ENCODE assay signal across 8 mouse cellular contexts in genomic region chr3:108722036-108722872, GRCm38 (mm10). TPM values are rescaled to one million over a fixed set of nuclear protein-coding genes. Genes with fewer than 3 reads are reported as not detected.
A peak's percentile ranks its signal among the peaks of the same experiment; 100 is the strongest.
DNase-seq lines count a peak whose midpoint lies in the region; ATAC-seq and TF ChIP-seq lines count a peak whose summit lies in the region.

Gpsm2 (minus strand) TSS chr3:108722309.

- TF ChIP-seq CTCF in Patski (IDR thresholded peaks at IDR 0.05) = no peak

- no peaks in the 10 kb centered on the region for H3K36me3 ChIP-seq in hindbrain, embryonic 15.5 days

- no peaks in the 10 kb centered on the region for H3K9me3 ChIP-seq in hindbrain, embryonic 15.5 days

- peak within 1 kb of the TSS; percentile 77 for H3K9ac ChIP-seq in hindbrain, embryonic 15.5 days

- H3K4me2 ChIP-seq in hindbrain, embryonic 15.5 days = peak within 1 kb of the TSS; percentile 75

- peaks cover 14% of the 10 kb centered on the region for H3K4me1 ChIP-seq in hindbrain, embryonic 15.5 days (replicated peaks)

- DNase-seq in Patski (ENCODE audit: low read depth, low spot score) = peak; percentile 81
- peak; percentile 96 to 97 for DNase-seq in cerebellum, postnatal 14 days
- DNase-seq in frontal cortex, postnatal 25 days (ENCODE audit: low spot score in 2 of 2) = peak; percentile 79 to 93
- peak; percentile 90 for DNase-seq in left cerebral cortex, adult 11 months (ENCODE audit: low spot score)
- peak; percentile 97 to 98 for DNase-seq in lung, postnatal 4 days
- DNase-seq in retina, postnatal 7 days (ENCODE audit: low read depth, low spot score) = peak; percentile 92
- DNase-seq in urinary bladder, adult 2 months (ENCODE audit: low spot score) = peak; percentile 95

- POLR2A ChIA-PET in Patski (lab: Charles Lee) = interaction anchor here (0.7 to 1.2 kb wide), 3 partner anchors 30 to 49 kb away, joined by 3 to 4 read pairs (median 3); no protein-coding TSS in a partner anchor

- 3% methylated on average over 53 of the region's 53 CpGs for WGBS in hindbrain, embryonic 15.5 days

- ATAC-seq in Patski = peak; percentile 95
- peak; percentile 98 for ATAC-seq in hindbrain, embryonic 15.5 days (ENCODE audit: low FRiP score, low read depth)

- H3K27ac ChIP-seq in hindbrain, embryonic 15.5 days (replicated peaks) = peak within 1 kb of the TSS; percentile 84

- in situ Hi-C loops in Patski (cut with MboI; ENCODE audit: low pct_unique_long_range_greater_than_20kb) = no loop called here

- CTCF ChIA-PET in Patski (lab: Charles Lee) = interaction anchor here (1.0 to 3.6 kb wide), 13 partner anchors 8 to 118 kb away, joined by 3 to 16 read pairs (median 4); partner anchors contain the start of genes Aknad1 and Stxbp3

- no peaks in the 10 kb centered on the region for H3K27me3 ChIP-seq in Patski
- H3K27me3 ChIP-seq in hindbrain, embryonic 15.5 days = no peaks in the 10 kb centered on the region

- peak within 1 kb of the TSS; percentile 87 for H3K4me3 ChIP-seq in hindbrain, embryonic 15.5 days

RNA-seq across cellular contexts. Expression of gene Gpsm2, which starts in this region (rescaled TPM):
- 36.0 TPM for polyA plus RNA-seq in Patski (2021)
- 20.2 and 22.6 TPM in 2 replicates for polyA plus RNA-seq in hindbrain, embryonic 15.5 days (2015; fragmentation: Nextera tagmentation; extraction: Ambion mirVana)
- polyA plus RNA-seq in urinary bladder, adult 2 months (2012; rRNA removed) = 26.2 and 26.8 TPM in 2 replicates

Comparison
In these comparisons a context has a peak if more than half of its experiments do, and no peak if none do; other contexts are left out.
1. Peak in every context shown above with its lines: DNase-seq, ATAC-seq, H3K4me3 ChIP-seq and H3K27ac ChIP-seq.